ENCODE assay signal across 9 mouse cellular contexts in the genomic region with DNA sequence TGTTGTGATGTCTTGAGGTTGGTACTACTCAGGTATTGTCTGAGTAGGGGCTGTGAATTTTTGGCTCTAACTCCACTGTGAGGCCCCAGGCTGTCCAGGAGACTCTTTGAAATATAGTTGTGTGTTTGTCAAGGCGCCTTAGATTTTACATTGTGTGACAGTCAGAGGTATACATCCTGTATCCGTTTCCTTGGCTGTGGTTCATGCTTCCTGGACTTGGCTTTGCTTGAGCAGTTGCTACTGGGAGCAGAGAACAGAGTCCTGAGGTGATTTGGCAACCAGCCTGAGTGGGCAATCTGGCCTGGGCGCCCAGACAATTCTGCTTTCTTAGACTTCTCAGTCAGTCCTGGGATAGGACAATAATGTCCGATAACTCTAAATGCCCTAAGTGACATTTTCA. TPM values are rescaled to one million over a fixed set of nuclear protein-coding genes. Genes with fewer than 3 reads are reported as not detected.
DNase-seq lines count a peak whose midpoint lies in the region; ATAC-seq lines count a peak whose summit lies in the region.
"Had no signal": no experiment of that assay in that cellular context is flagged by ENCODE, and none has a peak within 500 bp of the region (broad histone marks: within the 10 kb centered on the region; RNA-seq: fewer than 3 reads in every experiment).

No protein-coding gene starts in this region.

- H3K9me3 ChIP-seq in heart, embryonic 13.5 days = no peaks in the 10 kb centered on the region
- H3K9me3 ChIP-seq in heart, embryonic 10.5 days = no peaks in the 10 kb centered on the region
- no peaks in the 10 kb centered on the region for H3K9me3 ChIP-seq in heart, embryonic 15.5 days (replicated peaks)
- no peaks in the 10 kb centered on the region for H3K9me3 ChIP-seq in liver, embryonic 12.5 days (replicated peaks)
- H3K9me3 ChIP-seq: midbrain, embryonic 12.5 days had no signal

- peak overlapping the region; percentile 63 for H3K27ac ChIP-seq in heart, embryonic 13.5 days (replicated peaks)
- no peak overlapping the region for H3K27ac ChIP-seq in heart, embryonic 10.5 days
- H3K27ac ChIP-seq in heart, embryonic 15.5 days = peak overlapping the region; percentile 43
- peak overlapping the region; percentile 52 for H3K27ac ChIP-seq in liver, embryonic 12.5 days
- H3K27ac ChIP-seq: midbrain, embryonic 12.5 days had no signal

- no peak for DNase-seq in heart, embryonic 10.5 days (ENCODE audit: low spot score)
- DNase-seq in adrenal gland, postnatal 25 days = peak; percentile 22
- peak; percentile 28 for DNase-seq in thymus, postnatal 25 days
- no peak for DNase-seq in layer of hippocampus, adult 11-12 months (ENCODE audit: low spot score)
- DNase-seq in embryo, embryonic 11 days = no peak

- H3K4me1 ChIP-seq in heart, embryonic 13.5 days = peaks cover 68% of the 10 kb centered on the region
- H3K4me1 ChIP-seq in heart, embryonic 10.5 days = peaks cover 42% of the 10 kb centered on the region
- peaks cover 61% of the 10 kb centered on the region for H3K4me1 ChIP-seq in heart, embryonic 15.5 days (replicated peaks)
- H3K4me1 ChIP-seq in liver, embryonic 12.5 days = peaks cover 80% of the 10 kb centered on the region

- 61% methylated on average over 4 of the region's 4 CpGs for whole genome bisulfite sequencing in heart, embryonic 13.5 days
- 69% methylated on average over 4 of the region's 4 CpGs for WGBS in heart, embryonic 10.5 days
- whole genome bisulfite sequencing in heart, embryonic 15.5 days = 44% methylated on average over 4 of the region's 4 CpGs
- WGBS in liver, embryonic 12.5 days (ENCODE audit: insufficient replicate concordance) = 40% methylated on average over 4 of the region's 4 CpGs

- H3K4me2 ChIP-seq in heart, embryonic 13.5 days = peak overlapping the region; percentile 25; the same call in 1 of the 2 replicates
- peak overlapping the region; percentile 30 for H3K4me2 ChIP-seq in heart, embryonic 15.5 days
- H3K4me2 ChIP-seq in liver, embryonic 12.5 days = peak overlapping the region; percentile 17
- H3K4me2 ChIP-seq: midbrain, embryonic 12.5 days had no signal

- peak overlapping the region; percentile 61; the same call in 1 of the 2 replicates for H3K9ac ChIP-seq in heart, embryonic 13.5 days
- no peak overlapping the region for H3K9ac ChIP-seq in heart, embryonic 15.5 days
- no peak overlapping the region for H3K9ac ChIP-seq in liver, embryonic 12.5 days
- H3K9ac ChIP-seq: midbrain, embryonic 12.5 days had no signal

- no peak overlapping the region for H3K4me3 ChIP-seq in heart, embryonic 13.5 days
- no peak overlapping the region for H3K4me3 ChIP-seq in heart, embryonic 10.5 days
- H3K4me3 ChIP-seq in heart, embryonic 15.5 days = no peak overlapping the region
- no peak overlapping the region for H3K4me3 ChIP-seq in liver, embryonic 12.5 days
- H3K4me3 ChIP-seq: midbrain, embryonic 12.5 days had no signal

- no peaks in the 10 kb centered on the region for H3K27me3 ChIP-seq in heart, embryonic 13.5 days (replicated peaks)
- H3K27me3 ChIP-seq in heart, embryonic 10.5 days (ENCODE audit: insufficient read depth, poor library complexity, severe bottlenecking) = no peaks in the 10 kb centered on the region
- H3K27me3 ChIP-seq in heart, embryonic 15.5 days = no peaks in the 10 kb centered on the region
- H3K27me3 ChIP-seq in liver, embryonic 12.5 days (replicated peaks) = no peaks in the 10 kb centered on the region
- H3K27me3 ChIP-seq: midbrain, embryonic 12.5 days had no signal

- peaks cover 12% of the 10 kb centered on the region for H3K36me3 ChIP-seq in heart, embryonic 13.5 days
- peaks cover 11% of the 10 kb centered on the region; the same call in 1 of the 2 replicates for H3K36me3 ChIP-seq in heart, embryonic 10.5 days
- no peaks in the 10 kb centered on the region for H3K36me3 ChIP-seq in heart, embryonic 15.5 days
- peaks cover 48% of the 10 kb centered on the region for H3K36me3 ChIP-seq in liver, embryonic 12.5 days
- H3K36me3 ChIP-seq: midbrain, embryonic 12.5 days had no signal

- ATAC-seq in heart, embryonic 13.5 days (ENCODE audit: extremely low read depth, insufficient number of reproducible peaks, low FRiP score, low TSS enrichment) = no peak
- no peak for ATAC-seq in heart, embryonic 15.5 days (replicated peaks; ENCODE audit: insufficient number of reproducible peaks, insufficient read depth, low FRiP score, low read depth)
- ATAC-seq in liver, embryonic 12.5 days = no peak

RNA-seq across cellular contexts. Expression of gene Pan3, which starts 5.3 kb away (rescaled TPM):
- 41.6 and 44.3 TPM in 2 replicates for polyA plus RNA-seq in heart, embryonic 13.5 days (2015; fragmentation: Nextera tagmentation; extraction: Ambion mirVana)
- polyA plus RNA-seq in heart, embryonic 10.5 days (2016; fragmentation: Nextera tagmentation; extraction: Ambion mirVana) = 31.6 and 38.8 TPM in 2 replicates
- total RNA-seq in adrenal gland, postnatal 25 days (2021) = 119 and 122 TPM in 2 replicates
- polyA plus RNA-seq in heart, embryonic 15.5 days (2015; fragmentation: Nextera tagmentation; extraction: Ambion mirVana) = 43.2 and 43.5 TPM in 2 replicates
- 43.9 and 45.9 TPM in 2 replicates for polyA plus RNA-seq in liver, embryonic 12.5 days (2016; fragmentation: Nextera tagmentation; extraction: Ambion mirVana)

RNA-seq across cellular contexts. Expression of gene Flt3, which starts 34.9 kb away (rescaled TPM):
- 0.04 and 0.08 TPM in 2 replicates for polyA plus RNA-seq in heart, embryonic 13.5 days (2015; fragmentation: Nextera tagmentation; extraction: Ambion mirVana)
- polyA plus RNA-seq in heart, embryonic 10.5 days (2016; fragmentation: Nextera tagmentation; extraction: Ambion mirVana) = 0.04 TPM in 1 of 2 replicates, not detected in the other
- total RNA-seq in adrenal gland, postnatal 25 days (2021) = 0.33 TPM in 1 of 2 replicates, not detected in the other
- polyA plus RNA-seq in heart, embryonic 15.5 days (2015; fragmentation: Nextera tagmentation; extraction: Ambion mirVana) = 0.09 and 0.24 TPM in 2 replicates
- polyA plus RNA-seq in liver, embryonic 12.5 days (2016; fragmentation: Nextera tagmentation; extraction: Ambion mirVana) = 2.7 and 2.9 TPM in 2 replicates

Comparison
In these comparisons a context has a peak if more than half of its experiments do, and no peak if none do; other contexts are left out.
1. DNase-seq: peak in adrenal gland, postnatal 25 days (single experiment) and thymus, postnatal 25 days (single experiment); none in heart, embryonic 10.5 days (single experiment), layer of hippocampus, adult 11-12 months (single experiment) and embryo, embryonic 11 days (single experiment).
2. Peak in every context shown above with its lines, with median percentiles within 50 percentile points of each other: H3K4me2 ChIP-seq.